In genomic region chr7:136104021-136104420, GRCm38 (mm10) we compare ENCODE assay signal across 17 mouse cellular contexts.
"Had no signal": no experiment of that assay in that cellular context is flagged by ENCODE, and none has a peak within 500 bp of the region (broad histone marks: within the 10 kb centered on the region; RNA-seq: fewer than 3 reads in every experiment).

No protein-coding gene starts in this region.

- ATAC-seq: hindbrain, postnatal 0 days; intestine, embryonic 16.5 days had no signal

- DNase-seq: gastrocnemius, postnatal 14 days; gastrocnemius, postnatal 36 days; heart, adult 18-20 months; heart, postnatal 14 days; heart, postnatal 36 days; kidney, adult 11 months; kidney, adult 2 months; kidney, adult 9 months; kidney, postnatal 14 days; kidney, postnatal 36 days; layer of hippocampus, adult 9-11 months; layer of hippocampus, postnatal 36 days; left cerebral cortex, postnatal 4 days; liver; liver, embryonic 13.5 days had no signal
